Mouse (Mus musculus): Measurements from ENCODE around the gene Trip4. TPM values are rescaled to one million over a fixed set of nuclear protein-coding genes. Genes with fewer than 3 reads are reported as not detected.
"Not testable (repeated sequence)": the region's sequence is repeated elsewhere in the genome, so short reads cannot be mapped to it uniquely, and the experiment has no call there.

Gene Trip4
- polyA plus RNA-seq, 1 experiment from 2014 or later, result 35.5 TPM

GRCm38 (mm10) chr9:65791846-65792245 lies 116.7 kb downstream of the Trip4 start:
- H3K9ac ChIP-seq, result no peak overlapping the region
- no peak overlapping the region for H3K4me2 ChIP-seq (replicated peaks)
- no peaks in the 10 kb centered on the region for H3K9me3 ChIP-seq (ENCODE audit: control insufficient read depth, low read length)
- H3K4me3 ChIP-seq (replicated peaks; ENCODE audit: low read length), result no peak overlapping the region
- ATAC-seq (ENCODE audit: low FRiP score) (no peak), DNase-seq (ENCODE audit: low spot score) (no peak)
- H3K27ac ChIP-seq, result no peak overlapping the region
- no peaks in the 10 kb centered on the region for H3K27me3 ChIP-seq (ENCODE audit: control insufficient read depth, insufficient read depth, low read length)
- peaks cover 13% of the 10 kb centered on the region for H3K36me3 ChIP-seq (replicated peaks; ENCODE audit: control insufficient read depth, insufficient read depth)
- H3K4me1 ChIP-seq (replicated peaks; ENCODE audit: control insufficient read depth, insufficient read depth, low read length), result peaks cover 75% of the 10 kb centered on the region

- no peak for ATAC-seq (ENCODE audit: low FRiP score)
- H3K27ac ChIP-seq, result peak overlapping the region; percentile 21; the same call in 1 of the 2 replicates
- H3K4me2 ChIP-seq (replicated peaks), result no peak overlapping the region
- no peak overlapping the region for H3K4me3 ChIP-seq (replicated peaks; ENCODE audit: low read length)
- H3K9me3 ChIP-seq (ENCODE audit: control insufficient read depth, low read length), result no peaks in the 10 kb centered on the region
- peaks cover 13% of the 10 kb centered on the region for H3K36me3 ChIP-seq (replicated peaks; ENCODE audit: control insufficient read depth, insufficient read depth)
- H3K4me1 ChIP-seq (replicated peaks; ENCODE audit: control insufficient read depth, insufficient read depth, low read length), result peaks cover 81% of the 10 kb centered on the region
- H3K27me3 ChIP-seq (ENCODE audit: control insufficient read depth, insufficient read depth, low read length), result no peaks in the 10 kb centered on the region
- no peak overlapping the region for H3K9ac ChIP-seq
- 78% methylated on average over 4 of the region's 4 CpGs for WGBS
- DNase-seq (ENCODE audit: low spot score), result no peak
Observed at GRCm38 (mm10) chr9:65791106-65791505, 117.5 kb downstream of the Trip4 start.

- no peaks in the 10 kb centered on the region for H3K27me3 ChIP-seq (ENCODE audit: control insufficient read depth, insufficient read depth, low read length)
- H3K9ac ChIP-seq, result no peak overlapping the region
- H3K36me3 ChIP-seq (replicated peaks; ENCODE audit: control insufficient read depth, insufficient read depth), result peaks cover 11% of the 10 kb centered on the region
- no peak overlapping the region for H3K27ac ChIP-seq
- ATAC-seq (ENCODE audit: low FRiP score) (no peak), DNase-seq (ENCODE audit: low spot score) (no peak)
- H3K4me2 ChIP-seq (replicated peaks), result no peak overlapping the region
- 95% methylated on average over 3 of the region's 3 CpGs for WGBS
- H3K9me3 ChIP-seq (ENCODE audit: control insufficient read depth, low read length), result no peaks in the 10 kb centered on the region
- peaks cover 74% of the 10 kb centered on the region for H3K4me1 ChIP-seq (replicated peaks; ENCODE audit: control insufficient read depth, insufficient read depth, low read length)
- H3K4me3 ChIP-seq (replicated peaks; ENCODE audit: low read length), result no peak overlapping the region
Observed at GRCm38 (mm10) chr9:65789788-65790187, 118.8 kb downstream of the Trip4 start.

- 70% methylated on average over 4 of the region's 4 CpGs for WGBS
- Histone ChIP-seq H3K27me3 (ENCODE audit: control insufficient read depth, insufficient read depth, low read length) (no peaks in the 10 kb centered on the region), H3K4me3 (replicated peaks; ENCODE audit: low read length) (no peak overlapping the region), H3K4me1 (replicated peaks; ENCODE audit: control insufficient read depth, insufficient read depth, low read length) (peaks cover 69% of the 10 kb centered on the region), H3K9ac (no peak overlapping the region), H3K4me2 (replicated peaks) (no peak overlapping the region), H3K27ac (no peak overlapping the region; the same call in 1 of the 2 replicates), H3K9me3 (ENCODE audit: control insufficient read depth, low read length) (no peaks in the 10 kb centered on the region), H3K36me3 (replicated peaks; ENCODE audit: control insufficient read depth, insufficient read depth) (no peaks in the 10 kb centered on the region)
- no peak for DNase-seq (ENCODE audit: low spot score)
- no peak for ATAC-seq (ENCODE audit: low FRiP score)
Observed at GRCm38 (mm10) chr9:65788556-65788955, 120.0 kb downstream of the Trip4 start.

GRCm38 (mm10) chr9:65787829-65788344 lies 120.7 kb downstream of the Trip4 start:
- Histone ChIP-seq H3K36me3 (replicated peaks; ENCODE audit: control insufficient read depth, insufficient read depth) (no peaks in the 10 kb centered on the region), H3K4me2 (replicated peaks) (peak overlapping the region; percentile 10; the same call in 1 of the 2 replicates), H3K27ac (peak overlapping the region; percentile 84), H3K9ac (peak overlapping the region; percentile 20; the same call in 1 of the 2 replicates), H3K4me1 (replicated peaks; ENCODE audit: control insufficient read depth, insufficient read depth, low read length) (peaks cover 62% of the 10 kb centered on the region), H3K4me3 (replicated peaks; ENCODE audit: low read length) (no peak overlapping the region), H3K27me3 (ENCODE audit: control insufficient read depth, insufficient read depth, low read length) (no peaks in the 10 kb centered on the region), H3K9me3 (ENCODE audit: control insufficient read depth, low read length) (no peaks in the 10 kb centered on the region)
- ATAC-seq (ENCODE audit: low FRiP score), result no peak; the same call in 1 of the 2 replicates
- WGBS, result 62% methylated on average over 4 of the region's 4 CpGs
- no peak for DNase-seq (ENCODE audit: low spot score)

GRCm38 (mm10) chr9:65786885-65787787 lies 121.5 kb downstream of the Trip4 start:
- peak overlapping the region; percentile 10 for H3K4me2 ChIP-seq (replicated peaks)
- H3K4me3 ChIP-seq (replicated peaks; ENCODE audit: low read length), result no peak overlapping the region
- no peaks in the 10 kb centered on the region for H3K27me3 ChIP-seq (ENCODE audit: control insufficient read depth, insufficient read depth, low read length)
- H3K4me1 ChIP-seq (replicated peaks; ENCODE audit: control insufficient read depth, insufficient read depth, low read length), result peaks cover 58% of the 10 kb centered on the region
- H3K27ac ChIP-seq, result peak overlapping the region; percentile 84
- WGBS, result 32% methylated on average over 8 of the region's 8 CpGs
- peak overlapping the region; percentile 20 for H3K9ac ChIP-seq
- peak; percentile 74; the same call in 1 of the 2 replicates for ATAC-seq (ENCODE audit: low FRiP score)
- peak; percentile 61 for DNase-seq (ENCODE audit: low spot score)
- H3K36me3 ChIP-seq (replicated peaks; ENCODE audit: control insufficient read depth, insufficient read depth), result no peaks in the 10 kb centered on the region
- H3K9me3 ChIP-seq (ENCODE audit: control insufficient read depth, low read length), result no peaks in the 10 kb centered on the region

- Histone ChIP-seq H3K27ac (no peak overlapping the region), H3K4me3 (replicated peaks; ENCODE audit: low read length) (no peak overlapping the region), H3K9ac (no peak overlapping the region), H3K4me1 (replicated peaks; ENCODE audit: control insufficient read depth, insufficient read depth, low read length) (peaks cover 46% of the 10 kb centered on the region), H3K9me3 (ENCODE audit: control insufficient read depth, low read length) (no peaks in the 10 kb centered on the region), H3K27me3 (ENCODE audit: control insufficient read depth, insufficient read depth, low read length) (no peaks in the 10 kb centered on the region), H3K4me2 (replicated peaks) (no peak overlapping the region), H3K36me3 (replicated peaks; ENCODE audit: control insufficient read depth, insufficient read depth) (no peaks in the 10 kb centered on the region)
- DNase-seq (ENCODE audit: low spot score) (no peak), ATAC-seq (ENCODE audit: low FRiP score) (no peak)
- 86% methylated on average over 4 of the region's 4 CpGs for WGBS
Observed at GRCm38 (mm10) chr9:65785772-65786368, 122.7 kb downstream of the Trip4 start.

GRCm38 (mm10) chr9:65779619-65780018 lies 129.0 kb downstream of the Trip4 start:
- ATAC-seq (ENCODE audit: low FRiP score); DNase-seq (ENCODE audit: low spot score); H3K4me3 ChIP-seq (replicated peaks; ENCODE audit: low read length); H3K27me3 ChIP-seq (ENCODE audit: control insufficient read depth, insufficient read depth, low read length); H3K36me3 ChIP-seq (replicated peaks; ENCODE audit: control insufficient read depth, insufficient read depth); H3K27ac ChIP-seq; H3K4me2 ChIP-seq (replicated peaks); H3K9ac ChIP-seq; H3K9me3 ChIP-seq (ENCODE audit: control insufficient read depth, low read length): not testable (repeated sequence)
- 92% methylated on average over 3 of the region's 3 CpGs for WGBS
- H3K4me1 ChIP-seq (replicated peaks; ENCODE audit: control insufficient read depth, insufficient read depth, low read length), result peaks cover 18% of the 10 kb centered on the region
